Mouse (Mus musculus): ENCODE measurements at regions not wholly inside any gene's neighbourhood (a gene's known extent, or its start where the extent isn't known, plus 50 kb on each side); places are given as distances from the start of the nearest gene placed in this dataset.
A peak's percentile ranks its signal among the peaks of the same experiment; 100 is the strongest.

DNA sequence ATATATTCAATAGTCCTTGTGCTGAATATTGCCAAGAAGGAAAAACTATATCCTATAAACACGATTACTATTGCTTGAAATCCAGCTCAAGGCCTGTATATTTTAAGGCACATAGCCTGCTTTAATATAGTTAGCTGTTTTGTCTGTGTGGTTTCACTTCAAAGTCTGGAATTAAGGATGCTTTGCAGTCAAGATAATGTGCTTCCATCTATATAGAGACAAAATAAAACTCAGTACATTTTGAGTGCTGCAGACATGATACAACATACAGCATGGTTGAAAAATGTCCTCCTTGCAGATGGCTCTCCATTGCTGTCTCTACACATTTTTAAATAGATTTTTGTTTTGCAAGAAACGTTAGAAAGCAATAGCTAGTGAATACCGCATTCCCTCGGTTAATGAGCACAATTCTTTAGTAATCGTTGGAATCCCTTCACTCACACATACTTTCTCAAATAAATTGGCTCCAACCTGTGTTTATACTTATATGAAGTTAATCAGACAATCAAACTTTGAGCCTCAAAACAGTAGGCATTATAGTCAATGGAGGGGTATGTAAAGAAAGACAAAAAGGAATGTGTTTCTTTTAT, 224.7 kb downstream of the Mef2c start:
- Histone ChIP-seq H3K4me2 (ENCODE audit: low read depth, low read length) (no peak overlapping the region), H3K4me1 (ENCODE audit: control insufficient read depth, insufficient read depth) (peaks cover 9% of the 10 kb centered on the region), H3K4me3 (ENCODE audit: low read depth, low read length) (no peak overlapping the region), H3K27me3 (ENCODE audit: control insufficient read depth, insufficient read depth, low read length) (peaks cover 98% of the 10 kb centered on the region), H3K9me3 (replicated peaks; ENCODE audit: control insufficient read depth, low read length) (0 out of 2 replicates have a peak, but pooled peaks cover 3% of the 10 kb centered on the region), H3K9ac (replicated peaks; ENCODE audit: low read depth, low read length) (no peak overlapping the region), H3K27ac (ENCODE audit: low read depth) (no peak overlapping the region), H3K36me3 (replicated peaks; ENCODE audit: control insufficient read depth, insufficient read depth, low read length) (no peaks in the 10 kb centered on the region)
- WGBS, result 16% methylated on average over 5 of the region's 5 CpGs
- DNase-seq (ENCODE audit: low spot score) (peak; percentile 6), ATAC-seq (ENCODE audit: insufficient read depth, low read depth) (no peak)
- TF ChIP-seq EP300 (IDR thresholded peaks at IDR 0.05; ENCODE audit: low read depth) (no peak), CTCF (IDR thresholded peaks at IDR 0.05; ENCODE audit: low read depth) (no peak)

DNA sequence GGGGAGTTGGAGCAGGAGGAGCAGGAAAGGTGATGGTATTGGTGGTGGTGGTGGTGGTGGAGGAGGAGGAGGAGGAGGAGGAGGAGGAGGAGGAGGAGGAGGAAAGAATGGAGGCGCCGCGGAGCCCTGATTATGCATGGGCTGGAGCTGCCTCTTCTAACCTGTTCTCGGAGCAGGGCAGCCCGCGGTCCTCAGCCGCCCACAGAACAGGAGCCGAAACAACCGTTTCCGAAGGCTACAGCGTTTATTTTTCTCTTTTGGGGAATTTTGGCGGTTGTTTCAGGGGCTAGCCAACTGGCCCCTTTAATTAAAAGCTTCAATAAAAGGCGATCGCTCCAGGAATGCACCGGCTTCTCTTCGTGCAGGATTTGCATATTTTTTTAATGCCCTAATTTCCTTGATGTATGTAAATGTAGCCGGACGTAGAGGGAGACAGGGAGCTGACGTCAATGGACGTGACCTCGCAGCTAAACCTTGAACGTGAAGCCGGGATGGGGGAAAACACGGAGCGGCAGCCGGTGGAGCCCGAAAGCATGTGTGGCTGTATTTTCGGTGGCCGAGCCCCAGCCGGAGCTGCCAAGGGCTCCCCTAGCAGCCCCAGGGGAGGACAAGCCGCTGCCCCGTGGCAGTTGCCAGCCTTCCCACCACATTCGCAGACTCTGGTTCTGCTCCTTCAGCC, 225.6 kb downstream of the Mef2c start:
- under 1% methylated on average over 33 of the region's 33 CpGs for WGBS
- H3K9ac ChIP-seq (replicated peaks; ENCODE audit: low read depth, low read length), result no peak overlapping the region
- peaks cover 97% of the 10 kb centered on the region for H3K27me3 ChIP-seq (ENCODE audit: control insufficient read depth, insufficient read depth, low read length)
- TF ChIP-seq CTCF (IDR thresholded peaks at IDR 0.05; ENCODE audit: low read depth) (no peak), EP300 (IDR thresholded peaks at IDR 0.05; ENCODE audit: low read depth) (no peak)
- H3K4me3 ChIP-seq (ENCODE audit: low read depth, low read length), result peak overlapping the region; percentile 64
- H3K9me3 ChIP-seq (replicated peaks; ENCODE audit: control insufficient read depth, low read length), result 0 out of 2 replicates have a peak, but pooled peaks cover 3% of the 10 kb centered on the region
- no peaks in the 10 kb centered on the region for H3K36me3 ChIP-seq (replicated peaks; ENCODE audit: control insufficient read depth, insufficient read depth, low read length)
- no peak for ATAC-seq (ENCODE audit: insufficient read depth, low read depth)
- H3K4me2 ChIP-seq (ENCODE audit: low read depth, low read length), result peak overlapping the region; percentile 93
- H3K27ac ChIP-seq (ENCODE audit: low read depth), result no peak overlapping the region
- peaks cover 9% of the 10 kb centered on the region for H3K4me1 ChIP-seq (ENCODE audit: control insufficient read depth, insufficient read depth)
- DNase-seq (ENCODE audit: low spot score), result peak; percentile 15

DNA sequence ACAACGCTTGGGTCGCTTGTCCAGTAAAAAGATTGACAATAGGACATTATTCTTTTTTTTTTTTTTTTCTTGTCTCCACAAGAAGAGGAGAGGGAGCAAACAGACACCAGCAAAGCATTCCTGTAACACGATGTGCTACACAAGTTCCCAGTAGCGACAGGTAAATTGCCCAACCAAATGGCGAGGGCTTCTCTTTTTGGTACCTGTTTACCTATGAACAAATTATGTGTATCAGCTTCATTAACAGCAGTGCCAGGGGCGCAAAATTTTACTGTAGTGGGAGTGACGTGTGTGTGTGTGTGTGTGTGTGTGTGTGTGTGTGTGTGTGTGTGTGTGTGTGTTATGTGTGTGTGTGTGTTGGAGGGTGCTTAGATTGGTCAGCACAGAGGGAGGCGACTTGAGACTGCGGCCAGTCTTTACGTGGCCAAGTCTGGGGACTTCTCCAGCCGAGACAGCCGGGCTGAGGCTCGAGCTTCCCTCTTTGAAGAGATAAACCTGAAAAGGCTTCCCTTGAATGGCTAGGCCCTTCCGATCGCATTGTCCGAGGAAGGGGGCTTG, 226.4 kb downstream of the Mef2c start:
- TF ChIP-seq CTCF (IDR thresholded peaks at IDR 0.05; ENCODE audit: low read depth), result no peak
- TF ChIP-seq EP300 (IDR thresholded peaks at IDR 0.05; ENCODE audit: low read depth), result no peak
- no peaks in the 10 kb centered on the region for H3K9me3 ChIP-seq (replicated peaks; ENCODE audit: control insufficient read depth, low read length)
- peaks cover 9% of the 10 kb centered on the region for H3K4me1 ChIP-seq (ENCODE audit: control insufficient read depth, insufficient read depth)
- ATAC-seq (ENCODE audit: insufficient read depth, low read depth) (0 out of 2 replicates have a peak, but pooled peaks have one; percentile 31), DNase-seq (ENCODE audit: low spot score) (peak; percentile 5)
- H3K9ac ChIP-seq (replicated peaks; ENCODE audit: low read depth, low read length), result peak overlapping the region; percentile 49; the same call in 1 of the 2 replicates
- H3K27ac ChIP-seq (ENCODE audit: low read depth), result peak overlapping the region; percentile 59
- H3K4me3 ChIP-seq (ENCODE audit: low read depth, low read length), result peak overlapping the region; percentile 64
- H3K27me3 ChIP-seq (ENCODE audit: control insufficient read depth, insufficient read depth, low read length), result peaks cover 96% of the 10 kb centered on the region
- peak overlapping the region; percentile 93 for H3K4me2 ChIP-seq (ENCODE audit: low read depth, low read length)
- no peaks in the 10 kb centered on the region for H3K36me3 ChIP-seq (replicated peaks; ENCODE audit: control insufficient read depth, insufficient read depth, low read length)
- 4% methylated on average over 16 of the region's 16 CpGs for WGBS

DNA sequence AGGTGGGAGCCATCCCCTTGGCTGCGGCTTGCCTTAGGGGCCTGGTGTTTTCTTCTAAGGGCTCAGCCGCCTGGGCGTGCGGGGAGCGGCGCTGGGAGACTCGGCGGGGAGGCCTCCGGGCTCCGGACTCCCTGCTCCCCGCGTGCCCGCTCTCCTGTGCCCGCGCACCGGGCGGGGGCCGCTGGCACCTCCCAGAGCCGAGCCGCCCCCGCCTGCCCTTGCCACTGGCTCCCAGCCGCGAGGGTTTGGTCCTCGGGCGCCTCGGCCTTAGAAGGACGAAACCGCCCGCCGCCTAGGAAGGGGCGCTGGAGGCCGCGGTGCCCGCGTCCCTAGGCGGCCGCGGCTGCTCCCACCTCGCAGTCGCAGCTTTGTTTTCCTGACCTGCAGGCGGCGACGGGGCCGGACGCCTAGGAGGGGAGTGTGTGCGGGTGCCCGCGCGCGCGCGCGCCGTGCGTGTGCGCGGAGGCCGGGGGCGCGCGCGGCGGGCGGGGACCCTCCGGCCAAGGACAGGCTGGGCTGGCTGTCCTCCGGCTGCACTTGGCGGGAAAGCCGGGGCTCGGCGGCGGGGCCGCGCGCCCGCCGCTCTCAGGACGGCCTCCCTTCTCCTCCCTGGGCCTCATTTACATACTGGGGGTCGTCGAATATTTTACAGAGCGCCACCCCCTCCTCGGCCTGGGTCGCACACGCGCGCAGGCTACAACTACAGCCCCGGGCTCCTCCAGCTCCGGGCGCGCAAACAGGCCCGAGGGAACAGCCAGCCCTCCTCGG, 227.1 kb downstream of the Mef2c start:
- Histone ChIP-seq H3K9ac (replicated peaks; ENCODE audit: low read depth, low read length) (peak overlapping the region; percentile 49; the same call in 1 of the 2 replicates), H3K27ac (ENCODE audit: low read depth) (peak overlapping the region; percentile 59), H3K4me1 (ENCODE audit: control insufficient read depth, insufficient read depth) (peaks cover 9% of the 10 kb centered on the region), H3K4me2 (ENCODE audit: low read depth, low read length) (peak overlapping the region; percentile 93), H3K27me3 (ENCODE audit: control insufficient read depth, insufficient read depth, low read length) (peaks cover 96% of the 10 kb centered on the region), H3K4me3 (ENCODE audit: low read depth, low read length) (peak overlapping the region; percentile 64), H3K36me3 (replicated peaks; ENCODE audit: control insufficient read depth, insufficient read depth, low read length) (no peaks in the 10 kb centered on the region), H3K9me3 (replicated peaks; ENCODE audit: control insufficient read depth, low read length) (no peaks in the 10 kb centered on the region)
- under 1% methylated on average over 47 of the region's 91 CpGs for WGBS
- ATAC-seq (ENCODE audit: insufficient read depth, low read depth), result peak; percentile 76
- TF ChIP-seq EP300 (IDR thresholded peaks at IDR 0.05; ENCODE audit: low read depth) (no peak), CTCF (IDR thresholded peaks at IDR 0.05; ENCODE audit: low read depth) (no peak)
- DNase-seq (ENCODE audit: low spot score), result peak; percentile 18

DNA sequence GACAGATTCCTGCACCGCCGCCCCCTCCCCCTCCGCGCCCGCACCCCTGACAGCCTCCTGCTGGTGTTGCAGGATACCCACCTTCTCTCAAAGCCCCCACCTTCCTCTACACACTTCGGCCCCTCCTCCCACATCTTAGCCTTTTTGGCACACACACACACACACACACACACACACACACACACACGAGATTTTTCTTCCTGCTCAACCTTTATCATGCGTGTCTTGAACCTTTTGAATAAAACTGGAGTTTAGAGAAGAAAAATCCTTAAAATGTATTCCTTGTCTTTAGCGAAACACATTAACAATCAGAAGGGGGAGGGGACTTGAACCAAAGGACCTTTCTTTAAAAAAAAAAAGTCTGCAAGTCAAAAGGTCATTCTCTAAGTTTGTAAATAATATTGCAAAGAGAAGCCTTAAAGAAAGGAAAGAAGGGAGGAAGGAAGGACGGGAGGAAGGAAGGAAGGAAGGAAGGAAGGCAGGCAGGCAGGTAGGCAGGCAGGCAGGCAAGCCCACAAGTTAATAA, 227.7 kb downstream of the Mef2c start:
- Histone ChIP-seq H3K4me3 (ENCODE audit: low read depth, low read length) (peak overlapping the region; percentile 64), H3K4me1 (ENCODE audit: control insufficient read depth, insufficient read depth) (peaks cover 9% of the 10 kb centered on the region), H3K9ac (replicated peaks; ENCODE audit: low read depth, low read length) (no peak overlapping the region), H3K4me2 (ENCODE audit: low read depth, low read length) (peak overlapping the region; percentile 93), H3K27me3 (ENCODE audit: control insufficient read depth, insufficient read depth, low read length) (peaks cover 95% of the 10 kb centered on the region), H3K36me3 (replicated peaks; ENCODE audit: control insufficient read depth, insufficient read depth, low read length) (no peaks in the 10 kb centered on the region), H3K27ac (ENCODE audit: low read depth) (no peak overlapping the region), H3K9me3 (replicated peaks; ENCODE audit: control insufficient read depth, low read length) (no peaks in the 10 kb centered on the region)
- ATAC-seq (ENCODE audit: insufficient read depth, low read depth), result no peak
- TF ChIP-seq CTCF (IDR thresholded peaks at IDR 0.05; ENCODE audit: low read depth) (no peak), EP300 (IDR thresholded peaks at IDR 0.05; ENCODE audit: low read depth) (no peak)
- DNase-seq (ENCODE audit: low spot score), result peak; percentile 1
- 2% methylated on average over 10 of the region's 10 CpGs for WGBS

All from heart, postnatal 0 days (tissue).